Mouse (Mus musculus) embryonic fibroblast, embryonic 13.5 days (primary cell): ENCODE measurements around the gene Tmem245.

Experiments used
- CTCF ChIP-seq: IDR thresholded peaks from 2 replicates; pipeline ENCODE4 v1.5.1; 2011; ENCODE audit warnings: mild to moderate bottlenecking, control low read depth, low read length, moderate library complexity, borderline replicate concordance; ENCODE audit not compliant: insufficient read depth
- POLR2A ChIP-seq: IDR thresholded peaks from 2 replicates; pipeline ENCODE4 v1.6.1; 2011; ENCODE audit warnings: low read depth, mild to moderate bottlenecking, control low read depth, low read length, moderate library complexity

DNA sequence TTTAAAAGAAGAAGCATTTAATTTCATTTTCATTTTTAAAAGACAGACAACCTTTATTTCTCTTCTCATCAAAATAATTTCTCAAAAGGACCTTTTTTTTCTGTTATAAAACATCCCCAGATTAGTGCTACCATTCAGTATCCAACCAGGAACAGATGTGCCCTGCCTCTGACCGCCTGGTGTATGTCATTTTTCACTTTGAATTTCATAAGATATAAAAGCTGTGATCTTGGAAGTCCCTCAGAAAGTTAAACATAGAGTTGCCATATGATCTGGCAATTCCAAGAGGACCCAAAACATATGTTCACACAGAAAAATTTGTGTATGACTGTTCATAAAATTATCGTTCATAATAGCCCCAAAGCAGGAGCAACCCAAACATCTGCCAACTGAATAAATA is 44.7 kb upstream of the Tmem245 start:
- no peak for TF ChIP-seq POLR2A
- no peak for TF ChIP-seq CTCF
